Mouse (Mus musculus) ovary, postnatal 36 days (tissue): ENCODE measurements at regions not wholly inside any gene's neighbourhood (a gene's known extent, or its start where the extent isn't known, plus 50 kb on each side); places are given as distances from the start of the nearest gene placed in this dataset.

Source experiments
- DNase-seq: peaks from one replicate; pipeline ENCODE4 v3.0.0; 2022; ENCODE audit warnings: low spot score, mixed read lengths

DNA sequence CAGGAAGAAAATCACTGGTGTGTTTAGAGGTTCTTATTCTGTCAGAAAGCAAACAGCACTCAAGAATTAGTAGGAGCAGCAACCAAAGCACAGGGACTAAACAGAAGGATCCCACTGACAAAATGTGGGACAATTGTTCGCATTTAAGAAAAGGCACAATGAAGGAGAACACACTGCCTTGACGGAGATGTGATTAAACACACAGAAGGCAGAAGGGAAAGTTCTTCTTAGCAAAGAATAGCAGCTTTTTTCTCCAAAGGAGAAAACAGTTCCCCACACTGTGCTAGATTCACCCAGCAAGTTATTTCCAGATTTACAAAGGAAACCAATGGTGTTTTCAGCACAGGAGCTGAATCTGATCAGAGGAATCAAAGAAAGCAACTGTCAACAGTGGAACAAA lies 316.5 kb downstream of the Nsun3 start:
- no peak for DNase-seq

- no peak for DNase-seq
Measured at GRCm38 (mm10) chr16:62469286-62469685, 317.3 kb downstream of the Nsun3 start.

DNA sequence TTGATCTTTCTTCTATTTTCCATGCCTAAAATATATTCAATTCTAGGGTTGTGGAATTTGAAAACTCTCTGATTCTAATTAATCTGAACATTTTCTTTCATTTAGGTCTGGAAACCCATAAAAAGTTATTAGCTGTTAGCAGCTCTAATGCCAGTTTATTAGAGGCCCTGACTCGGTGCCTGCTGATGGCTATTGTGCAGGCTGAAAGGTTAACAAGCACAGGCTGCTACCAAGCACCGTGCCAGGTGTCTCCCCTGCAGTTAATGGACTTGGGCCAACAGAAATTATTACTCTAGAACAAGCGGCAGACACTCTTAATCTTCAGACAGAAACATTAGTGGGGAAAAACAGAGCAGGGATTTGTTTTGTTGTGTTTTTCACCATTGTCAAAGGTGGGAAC lies 317.8 kb downstream of the Nsun3 start:
- no peak for DNase-seq

DNA sequence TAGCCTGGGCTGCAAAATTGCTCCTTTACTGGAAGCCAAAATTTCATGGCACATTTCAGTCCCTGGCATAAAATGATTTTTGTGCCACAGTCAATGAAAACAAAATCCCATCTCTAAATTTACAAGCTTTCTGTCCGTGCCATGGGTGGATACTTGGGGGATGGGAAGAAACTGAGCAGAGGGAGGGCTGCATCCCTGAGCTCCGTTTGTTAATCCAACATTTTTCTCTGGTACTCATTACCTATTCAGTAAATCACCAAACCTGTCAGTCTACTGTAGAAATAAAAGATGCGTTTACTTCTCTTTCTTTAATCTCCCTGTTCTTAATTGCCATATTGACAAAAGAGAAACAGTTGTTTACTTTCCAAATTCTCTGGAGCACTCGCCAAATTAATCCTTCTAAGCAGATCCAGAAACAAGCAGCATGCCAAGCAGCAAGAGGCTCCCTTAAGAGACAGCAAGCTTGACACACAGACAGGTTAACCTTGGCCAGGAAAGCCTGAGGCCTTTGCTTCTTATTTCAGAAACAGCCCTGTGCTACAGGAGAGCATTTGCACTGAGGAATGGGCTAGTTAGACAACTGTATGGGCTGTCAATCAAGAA lies 326.6 kb downstream of the Nsun3 start:
- no peak for DNase-seq

GRCm38 (mm10) chr16:62449735-62450134 lies 336.9 kb downstream of the Nsun3 start:
- no peak for DNase-seq

GRCm38 (mm10) chr16:62447380-62447779 lies 339.2 kb downstream of the Nsun3 start:
- DNase-seq: no peak

DNA sequence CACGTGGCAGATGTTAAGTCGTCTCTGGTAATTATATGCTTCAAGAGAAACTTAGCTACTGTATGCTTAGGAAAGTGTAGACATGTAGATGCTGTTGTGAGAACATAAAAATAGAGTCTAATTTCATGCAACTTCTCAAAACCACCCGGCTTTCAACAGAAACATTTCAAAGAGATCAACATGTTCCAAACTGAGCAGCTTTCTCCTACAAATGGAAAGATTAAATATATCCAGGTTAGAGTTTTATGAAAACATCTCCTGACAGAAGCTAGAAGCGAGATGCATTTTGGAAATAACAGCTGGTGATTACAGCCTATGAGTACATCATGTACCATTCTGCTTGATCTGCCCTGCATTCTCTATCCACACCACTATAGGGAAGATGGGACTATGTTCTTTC lies 345.4 kb downstream of the Nsun3 start:
- DNase-seq: no peak

DNA sequence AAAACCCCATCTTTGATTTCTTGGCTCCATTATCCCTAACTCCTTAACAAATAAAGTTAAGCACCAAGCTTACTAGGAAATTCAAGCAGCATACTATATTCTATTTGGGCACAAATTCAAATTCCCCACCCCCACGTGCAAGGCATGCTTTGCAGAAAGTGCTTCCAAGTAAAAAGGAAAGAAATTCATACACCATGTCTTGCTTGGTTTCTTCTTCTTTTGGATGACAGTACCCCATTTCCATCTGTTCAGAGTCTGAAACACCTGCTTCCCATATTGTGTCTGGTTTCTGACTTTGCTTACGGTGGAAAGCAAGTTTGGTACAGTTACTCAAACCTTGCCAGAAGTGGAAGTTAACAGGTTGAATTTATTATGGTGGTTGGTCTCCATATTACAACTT lies 353.5 kb downstream of the Nsun3 start:
- DNase-seq: no peak

DNA sequence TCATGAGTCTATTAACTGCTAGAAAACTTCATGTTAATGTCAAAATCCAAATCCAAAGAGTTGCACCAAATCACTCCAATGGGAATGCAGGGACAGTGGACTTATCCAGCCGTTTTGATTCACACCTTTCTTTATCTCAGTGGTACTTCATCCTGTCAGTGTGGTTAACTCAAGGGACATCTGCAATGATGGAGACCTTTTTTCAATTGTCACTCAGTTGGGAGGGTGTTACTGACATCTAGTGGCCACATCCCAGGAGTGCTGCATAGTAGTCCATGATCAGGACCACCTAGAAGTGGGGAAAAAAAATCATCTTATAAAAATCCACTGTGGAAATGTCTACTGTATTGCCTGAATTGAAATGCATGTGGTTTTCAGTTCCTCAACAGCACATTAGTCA lies 372.1 kb downstream of the Nsun3 start:
- no peak for DNase-seq

DNA sequence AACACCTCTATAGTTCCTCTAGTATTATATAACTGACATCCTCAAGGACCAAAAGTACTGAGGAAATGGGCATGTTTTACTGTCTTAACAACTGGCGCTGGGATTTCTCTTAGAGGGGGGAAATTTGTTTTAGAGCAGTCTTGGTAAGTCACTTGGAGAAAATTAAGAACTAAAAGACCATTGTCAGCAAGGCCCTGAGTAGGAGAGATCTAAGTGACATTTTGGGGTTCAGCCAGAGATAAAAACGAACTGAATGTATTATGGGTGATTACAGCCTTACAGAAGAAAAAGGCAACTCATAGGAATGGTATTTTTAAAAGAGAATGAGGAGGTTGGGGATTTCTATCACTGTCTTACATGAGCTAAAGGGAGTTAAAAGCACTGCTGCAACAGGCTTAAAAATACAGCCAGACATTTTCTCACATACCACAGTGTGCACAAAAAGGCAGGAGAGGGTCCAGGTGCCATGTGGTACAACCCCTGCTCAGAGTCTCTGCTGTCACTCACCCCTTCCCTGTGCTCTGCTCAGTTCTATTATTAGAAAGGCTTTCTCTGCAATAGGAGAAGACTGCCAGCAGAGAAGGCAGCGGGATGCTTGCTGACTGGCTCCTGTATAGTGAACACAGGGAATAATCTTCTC lies 379.0 kb downstream of the Nsun3 start:
- DNase-seq: no peak

- no peak for DNase-seq
Measured at GRCm38 (mm10) chr16:62406458-62406857, 380.2 kb downstream of the Nsun3 start.

- no peak for DNase-seq
Measured at GRCm38 (mm10) chr16:62357279-62357678, 429.3 kb downstream of the Nsun3 start.

DNA sequence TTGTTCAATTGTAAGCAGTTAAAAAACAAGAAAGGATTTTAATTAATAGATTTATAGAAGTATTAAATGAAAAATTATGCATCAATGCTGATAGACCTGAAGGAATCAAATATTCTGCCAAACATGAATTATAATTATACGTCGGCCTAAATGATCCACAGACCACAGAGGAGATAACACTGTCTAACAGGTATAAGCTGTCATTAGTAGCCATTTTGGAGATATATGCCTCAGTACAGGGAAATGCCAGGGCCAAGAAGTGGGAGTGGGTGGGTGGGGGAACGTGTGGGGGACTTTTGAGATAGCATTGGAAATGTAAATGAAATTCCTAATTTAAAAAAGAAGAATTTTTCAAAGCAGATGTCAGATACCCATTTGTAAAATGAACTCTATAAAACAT lies 430.3 kb downstream of the Nsun3 start:
- no peak for DNase-seq

DNA sequence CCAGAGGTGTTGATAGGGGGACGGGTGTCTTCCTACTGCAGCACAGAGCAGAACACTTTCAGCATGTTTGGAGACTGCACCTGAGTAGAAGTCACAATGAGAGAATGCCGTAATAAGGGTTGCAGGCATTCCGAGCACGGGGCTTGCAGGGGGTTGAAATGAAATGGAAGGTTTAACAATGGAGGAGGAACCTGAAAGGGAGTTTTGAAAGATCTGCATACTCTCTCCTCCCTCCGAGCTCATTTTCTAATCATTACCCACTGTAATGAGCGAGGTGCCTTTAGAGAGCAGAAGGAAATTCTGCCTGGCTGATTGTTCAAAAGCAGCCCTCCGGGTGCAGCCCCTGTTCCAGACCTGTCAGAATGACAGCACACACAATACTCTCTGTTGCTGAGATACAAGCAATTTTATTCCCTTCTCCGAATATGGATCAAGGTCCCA lies 430.8 kb downstream of the Nsun3 start:
- no peak for DNase-seq

DNA sequence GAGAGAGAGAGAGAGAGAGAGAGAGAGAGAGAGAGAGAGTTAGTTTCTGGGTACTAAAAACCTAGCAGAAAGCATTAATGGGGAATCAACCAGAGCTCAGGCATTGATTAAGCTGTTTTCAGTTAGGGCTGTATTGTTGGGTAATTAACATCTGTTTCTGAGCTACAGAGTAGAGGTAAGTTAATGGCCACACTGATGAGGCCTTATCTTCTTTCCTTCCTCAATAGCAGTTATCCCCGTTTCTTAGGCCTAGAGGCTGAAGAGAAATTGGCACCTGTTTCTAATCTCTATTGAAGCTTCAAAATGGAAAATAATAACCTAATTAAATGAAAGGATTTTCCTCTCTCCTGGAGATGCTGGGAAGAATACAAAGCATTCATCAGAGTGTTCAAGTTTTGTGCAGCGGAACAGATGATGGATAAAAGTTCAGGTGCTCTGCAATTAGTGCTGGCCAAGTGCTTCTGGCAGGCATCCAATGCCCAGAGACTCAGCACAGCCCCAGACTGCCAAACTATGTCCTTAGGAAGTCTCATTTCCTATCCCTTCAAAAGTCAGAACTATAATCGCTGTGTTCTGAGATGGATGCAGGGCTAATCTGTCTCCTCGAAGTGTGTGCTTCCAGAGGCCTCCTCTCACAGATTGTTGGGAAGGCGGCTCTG lies 459.1 kb downstream of the Nsun3 start:
- no peak for DNase-seq

- no peak for DNase-seq
Measured at GRCm38 (mm10) chr16:62325534-62326244, 460.9 kb downstream of the Nsun3 start.

DNA sequence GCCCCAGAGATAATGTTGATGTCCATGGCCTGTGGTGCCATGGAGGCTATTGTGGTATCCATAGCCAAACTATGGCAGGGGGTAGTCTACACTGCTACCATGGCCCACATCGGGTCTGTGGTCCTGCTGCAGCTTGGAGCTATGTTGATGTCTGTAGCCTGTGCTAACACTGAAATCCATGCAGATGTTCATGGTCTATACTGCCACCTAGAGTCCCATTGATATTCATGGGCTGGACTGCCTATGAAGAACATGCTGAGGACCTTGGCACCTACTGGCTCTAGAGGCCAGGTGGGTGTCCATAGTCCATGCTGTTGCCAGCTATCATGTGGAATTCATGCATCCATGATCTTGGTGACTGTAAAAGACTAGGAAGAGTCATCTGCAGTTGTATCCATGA lies 463.8 kb downstream of the Nsun3 start:
- DNase-seq: no peak

- DNase-seq: no peak
Measured at GRCm38 (mm10) chr16:62288948-62289347, 497.7 kb downstream of the Nsun3 start.
